Mouse (Mus musculus): ENCODE data around the gene Frmd3.
A peak's percentile ranks its signal among the peaks of the same experiment; 100 is the strongest.
"Not testable (repeated sequence)": the region's sequence is repeated elsewhere in the genome, so short reads cannot be mapped to it uniquely, and the experiment has no call there.

Frmd3 gene

GRCm38 (mm10) chr4:74013211-74014047 lies at the start of gene Frmd3:
TSS of gene Frmd3 (plus strand) at chr4:74013442.
- peak; percentile 53 for DNase-seq

- DNase-seq, result no peak
These were observed 32.8 kb upstream of the Frmd3 start for GRCm38 (mm10) chr4:73980454-73980853.

- no peak for DNase-seq
These were observed 965 bp upstream of the Frmd3 start for GRCm38 (mm10) chr4:74012277-74012676.

GRCm38 (mm10) chr4:74012700-74013099 lies 542 bp upstream of the Frmd3 start:
- no peak for DNase-seq

- DNase-seq, result no peak
These were observed 832 bp downstream of the Frmd3 start for GRCm38 (mm10) chr4:74014048-74014500.

- DNase-seq, result no peak
These were observed 6.8 kb downstream of the Frmd3 start for GRCm38 (mm10) chr4:74020084-74020483.

GRCm38 (mm10) chr4:74043226-74043625 lies 30.0 kb downstream of the Frmd3 start:
- no peak for DNase-seq

GRCm38 (mm10) chr4:74051692-74052091 lies 38.5 kb downstream of the Frmd3 start:
- no peak for DNase-seq

- peak; percentile 14 for DNase-seq
These were observed 63.5 kb downstream of the Frmd3 start for GRCm38 (mm10) chr4:74076727-74077126.

GRCm38 (mm10) chr4:74110816-74111215 lies 97.6 kb downstream of the Frmd3 start:
- no peak for DNase-seq

- no peak for DNase-seq
These were observed 178.3 kb downstream of the Frmd3 start for GRCm38 (mm10) chr4:74191528-74191927.

- no peak for DNase-seq
These were observed 188.1 kb downstream of the Frmd3 start for GRCm38 (mm10) chr4:74201281-74201811.

GRCm38 (mm10) chr4:74221780-74222179 lies 208.5 kb downstream of the Frmd3 start:
- DNase-seq, result not testable (repeated sequence)

GRCm38 (mm10) chr4:74222360-74222759 lies 209.1 kb downstream of the Frmd3 start:
- DNase-seq, result no peak

- DNase-seq, result no peak
These were observed 211.0 kb downstream of the Frmd3 start for GRCm38 (mm10) chr4:74224210-74224609.

- DNase-seq, result no peak
These were observed 217.8 kb downstream of the Frmd3 start for GRCm38 (mm10) chr4:74230994-74231393.

GRCm38 (mm10) chr4:74231405-74231804 lies 218.2 kb downstream of the Frmd3 start:
- peak; percentile 34 for DNase-seq

- DNase-seq, result no peak
These were observed 220.3 kb downstream of the Frmd3 start for GRCm38 (mm10) chr4:74233534-74233933.

GRCm38 (mm10) chr4:74242176-74242575 lies 228.9 kb downstream of the Frmd3 start, which contains the start of gene Kdm4c:
TSS of gene Kdm4c (plus strand) at chr4:74242497.
- DNase-seq, result no peak

Data from cerebellum, adult 8-10 months (tissue).